Mouse (Mus musculus): Measurements from ENCODE around the gene Zscan12.

- TF ChIP-seq ELF1 (IDR thresholded peaks at IDR 0.05; ENCODE audit: low read depth, low read length): no peak
- TF ChIP-seq NRF1 (IDR thresholded peaks at IDR 0.05; ENCODE audit: low read depth, low read length): no peak
- TF ChIP-seq E2F4 (IDR thresholded peaks at IDR 0.05; ENCODE audit: insufficient replicate concordance, low read depth, low read length): no peak
- no peak for TF ChIP-seq MAZ (IDR thresholded peaks at IDR 0.05; ENCODE audit: low read depth, low read length)
These were observed 56.2 kb downstream of the Zscan12 start for GRCm38 (mm10) chr13:21418865-21419264.
